Mouse (Mus musculus): ENCODE data around the gene Rgs19.

DNA sequence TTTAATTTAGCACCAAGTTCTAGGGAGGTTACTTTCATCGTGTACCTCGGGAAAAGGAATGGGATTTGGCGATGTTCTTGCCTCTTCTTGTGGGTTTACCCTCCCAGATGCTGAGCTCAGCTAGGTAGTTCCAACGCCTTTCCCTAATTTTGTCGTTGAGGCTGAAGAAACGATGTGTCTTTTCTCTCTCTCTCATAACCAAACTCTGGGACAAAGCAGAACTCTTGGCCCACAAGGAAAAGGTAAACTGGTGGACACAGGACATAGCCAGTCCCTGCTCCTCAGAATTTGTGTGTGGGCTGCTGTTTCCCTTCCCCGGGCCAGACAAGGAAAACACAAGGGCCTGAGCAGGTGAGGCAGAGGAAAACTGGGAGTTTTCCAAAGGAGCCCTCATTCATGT, 21.8 kb downstream of the Rgs19 start:
- TF ChIP-seq POLR2A (IDR thresholded peaks at IDR 0.05; ENCODE audit: borderline replicate concordance, extremely low read depth, low read depth, low read length) = no peak
- no peak for TF ChIP-seq CTCF (IDR thresholded peaks at IDR 0.05; ENCODE audit: insufficient read depth, low read length)
